Mouse (Mus musculus): ENCODE measurements around the gene Snx9. TPM values are rescaled to one million over a fixed set of nuclear protein-coding genes. Genes with fewer than 3 reads are reported as not detected.
A peak's percentile ranks its signal among the peaks of the same experiment; 100 is the strongest.

Snx9 gene
- polyA plus RNA-seq, 2 experiments = 9.4 to 11.6 TPM

GRCm38 (mm10) chr17:5911591-5911990 is 70.5 kb downstream of the Snx9 start:
- no peaks in the 10 kb centered on the region for H3K9me3 ChIP-seq (ENCODE audit: control insufficient read depth, low read length)
- ATAC-seq (ENCODE audit: insufficient read depth) (no peak), DNase-seq (ENCODE audit: low read depth in 3 of 3, low spot score in 3 of 3) (no peak)
- H3K9ac ChIP-seq (replicated peaks) = no peak overlapping the region
- H3K36me3 ChIP-seq (replicated peaks; ENCODE audit: control insufficient read depth, insufficient read depth, low read depth) = no peaks in the 10 kb centered on the region; the same call in none of the 2 replicates
- no peaks in the 10 kb centered on the region for H3K27me3 ChIP-seq (ENCODE audit: control insufficient read depth, insufficient read depth, low read length)
- TF ChIP-seq EP300 (IDR thresholded peaks at IDR 0.05; ENCODE audit: low read depth) (no peak), CTCF (IDR thresholded peaks at IDR 0.05; ENCODE audit: low read depth) (no peak)
- H3K4me3 ChIP-seq (ENCODE audit: insufficient read depth in 1 of 2, low read depth in 2 of 2, low read length in 2 of 2) = no peak overlapping the region
- H3K4me2 ChIP-seq (ENCODE audit: low read depth) = no peak overlapping the region
- 0 out of 4 replicates have a peak, but pooled peaks cover 0 to 3% of the 10 kb centered on the region in 2 experiments for H3K4me1 ChIP-seq (replicated peaks; ENCODE audit: control insufficient read depth in 2 of 2, insufficient read depth in 2 of 2, low read length in 1 of 2)
- WGBS (ENCODE audit: insufficient replicate concordance) = 73% methylated on average over 12 of the region's 12 CpGs
- H3K27ac ChIP-seq = no peak overlapping the region

DNA sequence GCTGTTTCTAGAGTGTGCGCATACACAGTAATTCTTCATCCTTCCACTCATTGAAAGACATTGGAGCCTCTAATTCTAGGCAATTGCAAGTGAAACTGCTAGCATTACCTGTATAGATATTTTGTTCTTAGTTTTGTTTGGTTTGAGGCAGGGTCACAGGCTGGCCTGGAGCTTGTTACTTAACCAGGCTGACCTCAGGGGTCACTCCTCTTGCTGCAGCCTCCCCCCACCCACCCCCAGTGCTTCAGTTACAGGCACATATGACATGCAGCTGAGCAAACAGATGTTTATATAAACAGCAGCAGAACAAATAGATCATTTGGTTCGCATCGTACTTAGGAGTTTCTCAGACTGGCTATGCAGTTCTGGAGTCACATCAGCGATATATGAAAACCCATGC is 71.7 kb downstream of the Snx9 start:
- no peak overlapping the region for H3K4me2 ChIP-seq (ENCODE audit: low read depth)
- no peak for ATAC-seq (ENCODE audit: insufficient read depth)
- no peaks in the 10 kb centered on the region for H3K9me3 ChIP-seq (ENCODE audit: control insufficient read depth, low read length)
- no peak overlapping the region for H3K4me3 ChIP-seq (ENCODE audit: insufficient read depth in 1 of 2, low read depth in 2 of 2, low read length in 2 of 2)
- DNase-seq (ENCODE audit: low read depth in 3 of 3, low spot score in 3 of 3) = no peak
- TF ChIP-seq EP300 (IDR thresholded peaks at IDR 0.05; ENCODE audit: low read depth) (no peak), CTCF (IDR thresholded peaks at IDR 0.05; ENCODE audit: low read depth) (no peak)
- H3K9ac ChIP-seq (replicated peaks) = no peak overlapping the region
- H3K36me3 ChIP-seq (replicated peaks; ENCODE audit: control insufficient read depth, insufficient read depth, low read depth) = no peaks in the 10 kb centered on the region; the same call in none of the 2 replicates
- H3K27ac ChIP-seq = no peak overlapping the region
- no peaks in the 10 kb centered on the region for H3K27me3 ChIP-seq (ENCODE audit: control insufficient read depth, insufficient read depth, low read length)
- H3K4me1 ChIP-seq (replicated peaks; ENCODE audit: control insufficient read depth in 2 of 2, insufficient read depth in 2 of 2, low read length in 1 of 2) = 0 out of 4 replicates have a peak, but pooled peaks cover 0 to 3% of the 10 kb centered on the region in 2 experiments
- WGBS (ENCODE audit: insufficient replicate concordance) = 75% methylated on average over 4 of the region's 4 CpGs

GRCm38 (mm10) chr17:5914217-5914616 is 73.1 kb downstream of the Snx9 start:
- no peak for ATAC-seq (ENCODE audit: insufficient read depth)
- TF ChIP-seq CTCF (IDR thresholded peaks at IDR 0.05; ENCODE audit: low read depth) (no peak), EP300 (IDR thresholded peaks at IDR 0.05; ENCODE audit: low read depth) (no peak)
- Histone ChIP-seq H3K27ac (no peak overlapping the region), H3K9ac (replicated peaks) (no peak overlapping the region), H3K9me3 (ENCODE audit: control insufficient read depth, low read length) (no peaks in the 10 kb centered on the region), H3K4me1 (replicated peaks; ENCODE audit: control insufficient read depth in 2 of 2, insufficient read depth in 2 of 2, low read length in 1 of 2) (0 out of 4 replicates have a peak, but pooled peaks cover 0 to 3% of the 10 kb centered on the region in 2 experiments), H3K4me2 (ENCODE audit: low read depth) (no peak overlapping the region), H3K36me3 (replicated peaks; ENCODE audit: control insufficient read depth, insufficient read depth, low read depth) (no peaks in the 10 kb centered on the region; the same call in 1 of the 2 replicates), H3K27me3 (ENCODE audit: control insufficient read depth, insufficient read depth, low read length) (no peaks in the 10 kb centered on the region), H3K4me3 (ENCODE audit: insufficient read depth in 1 of 2, low read depth in 2 of 2, low read length in 2 of 2) (no peak overlapping the region)
- no peak for DNase-seq (ENCODE audit: low read depth in 3 of 3, low spot score in 3 of 3)
- WGBS (ENCODE audit: insufficient replicate concordance) = 74% methylated on average over 5 of the region's 5 CpGs

GRCm38 (mm10) chr17:5921954-5922353 is 80.8 kb downstream of the Snx9 start:
- H3K4me2 ChIP-seq (ENCODE audit: low read depth) = no peak overlapping the region
- no peak overlapping the region for H3K9ac ChIP-seq (replicated peaks)
- H3K36me3 ChIP-seq (replicated peaks; ENCODE audit: control insufficient read depth, insufficient read depth, low read depth) = no peaks in the 10 kb centered on the region; the same call in 1 of the 2 replicates
- H3K4me3 ChIP-seq (ENCODE audit: insufficient read depth in 1 of 2, low read depth in 2 of 2, low read length in 2 of 2) = no peak overlapping the region
- no peak overlapping the region for H3K27ac ChIP-seq
- ATAC-seq (ENCODE audit: insufficient read depth) (peak; percentile 39; the same call in 1 of the 2 replicates), DNase-seq (ENCODE audit: low read depth in 3 of 3, low spot score in 3 of 3) (no peak)
- H3K9me3 ChIP-seq (ENCODE audit: control insufficient read depth, low read length) = no peaks in the 10 kb centered on the region
- 49% methylated on average over 8 of the region's 8 CpGs for WGBS (ENCODE audit: insufficient replicate concordance)
- no peaks in the 10 kb centered on the region for H3K27me3 ChIP-seq (ENCODE audit: control insufficient read depth, insufficient read depth, low read length)
- H3K4me1 ChIP-seq (replicated peaks; ENCODE audit: control insufficient read depth in 2 of 2, insufficient read depth in 2 of 2, low read length in 1 of 2) = no peaks in the 10 kb centered on the region
- no peak for TF ChIP-seq CTCF (IDR thresholded peaks at IDR 0.05; ENCODE audit: low read depth)
- no peak for TF ChIP-seq EP300 (IDR thresholded peaks at IDR 0.05; ENCODE audit: low read depth)

DNA sequence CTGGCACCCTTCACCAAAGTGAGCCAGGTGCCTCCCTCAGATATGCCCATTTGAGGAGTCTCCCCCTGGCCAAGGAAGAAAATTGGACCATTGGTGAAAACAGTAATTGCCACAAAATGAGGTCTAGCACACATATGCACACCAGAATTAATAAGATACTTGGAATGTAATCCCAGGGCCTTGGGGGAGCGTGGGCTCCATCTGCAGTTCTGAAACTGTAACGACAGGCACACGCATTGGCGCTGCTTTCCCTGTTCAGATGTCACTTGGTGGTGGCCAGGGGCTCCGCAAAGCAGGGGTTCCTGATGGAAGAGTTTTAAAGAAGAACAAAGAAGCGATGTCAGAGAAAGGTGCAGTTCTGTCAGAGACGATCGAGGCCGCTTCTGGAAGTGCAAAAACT is 82.2 kb downstream of the Snx9 start:
- 79% methylated on average over 9 of the region's 9 CpGs for WGBS (ENCODE audit: insufficient replicate concordance)
- DNase-seq (ENCODE audit: low read depth in 3 of 3, low spot score in 3 of 3) (no peak), ATAC-seq (ENCODE audit: insufficient read depth) (no peak)
- Histone ChIP-seq H3K9ac (replicated peaks) (no peak overlapping the region), H3K36me3 (replicated peaks; ENCODE audit: control insufficient read depth, insufficient read depth, low read depth) (no peaks in the 10 kb centered on the region; the same call in 1 of the 2 replicates), H3K4me2 (ENCODE audit: low read depth) (no peak overlapping the region), H3K9me3 (ENCODE audit: control insufficient read depth, low read length) (no peaks in the 10 kb centered on the region), H3K27me3 (ENCODE audit: control insufficient read depth, insufficient read depth, low read length) (no peaks in the 10 kb centered on the region), H3K27ac (no peak overlapping the region), H3K4me1 (replicated peaks; ENCODE audit: control insufficient read depth in 2 of 2, insufficient read depth in 2 of 2, low read length in 1 of 2) (no peaks in the 10 kb centered on the region), H3K4me3 (ENCODE audit: insufficient read depth in 1 of 2, low read depth in 2 of 2, low read length in 2 of 2) (no peak overlapping the region)
- TF ChIP-seq CTCF (IDR thresholded peaks at IDR 0.05; ENCODE audit: low read depth) = peak; percentile 70
- TF ChIP-seq EP300 (IDR thresholded peaks at IDR 0.05; ENCODE audit: low read depth) = no peak

Data from liver, embryonic 14.5 days (tissue).